In the genomic region with DNA sequence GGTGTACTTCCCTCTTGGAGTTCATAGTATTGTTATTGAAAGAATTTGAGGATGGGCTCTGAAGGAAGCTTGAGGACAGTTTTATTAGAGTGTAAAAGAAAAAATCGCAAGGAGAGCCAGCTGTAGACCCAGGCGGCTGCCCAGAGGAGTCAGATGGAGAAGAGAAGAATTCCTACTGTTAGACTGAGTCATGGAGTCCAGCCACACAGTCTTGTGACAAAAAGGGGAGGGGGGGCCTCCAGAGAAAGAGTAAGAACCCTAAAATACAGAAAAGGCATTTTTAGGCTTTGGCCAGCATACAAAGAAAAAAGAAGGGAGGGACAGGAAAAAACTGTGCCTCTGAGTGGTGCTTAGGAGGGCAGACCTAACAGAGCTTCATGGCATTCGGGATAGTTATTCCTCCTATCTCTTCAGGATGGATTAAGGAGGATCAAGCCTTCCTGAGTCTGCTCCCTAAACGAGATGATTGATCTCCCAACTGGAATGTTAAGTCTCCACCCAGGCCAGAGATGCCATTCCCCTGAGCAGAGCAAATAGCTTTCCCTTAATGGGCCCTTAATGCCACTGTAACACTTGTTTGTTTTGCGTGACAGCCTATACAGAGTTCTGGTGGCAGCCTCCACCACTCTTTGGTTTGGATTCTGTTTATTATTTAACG, we compare ENCODE assay signal across 11 mouse cellular contexts. TPM values are rescaled to one million over a fixed set of nuclear protein-coding genes. Genes with fewer than 3 reads are reported as not detected.
A peak's percentile ranks its signal among the peaks of the same experiment; 100 is the strongest.
DNase-seq lines count a peak whose midpoint lies in the region; ATAC-seq and TF ChIP-seq lines count a peak whose summit lies in the region.
"Had no signal": no experiment of that assay in that cellular context is flagged by ENCODE, and none has a peak within 500 bp of the region (broad histone marks: within the 10 kb centered on the region; RNA-seq: fewer than 3 reads in every experiment).

No protein-coding gene starts in this region.

- 24% methylated on average over 6 of the region's 6 CpGs for WGBS in limb, embryonic 14.5 days
- WGBS in limb, embryonic 10.5 days = 22% methylated on average over 6 of the region's 6 CpGs
- 49% methylated on average over 6 of the region's 6 CpGs for WGBS in embryonic facial prominence, embryonic 14.5 days
- 26% methylated on average over 6 of the region's 6 CpGs for WGBS in kidney, embryonic 14.5 days
- 41% methylated on average over 6 of the region's 6 CpGs for WGBS in small intestine, adult 2 months

- intact Hi-C loops in left cerebral cortex, postnatal 10 days (cut with DNase I) = no loop called here

- no peak for DNase-seq in limb, embryonic 14.5 days (ENCODE audit: low spot score)
- no peak for DNase-seq in limb, embryonic 10.5 days (ENCODE audit: low spot score)
- peak; percentile 57 for DNase-seq in embryonic facial prominence, embryonic 14.5 days (ENCODE audit: low spot score)
- DNase-seq in left cerebral cortex, postnatal 10 days (ENCODE audit: extremely low spot score in 1 of 2, low spot score in 2 of 2) = no peak
- DNase-seq in cerebellum, postnatal 36 days = no peak
- DNase-seq: left cerebral cortex, postnatal 4 days; right cerebral cortex, postnatal 4 days; thymus, postnatal 25 days had no signal

- H3K4me1 ChIP-seq in limb, embryonic 14.5 days (ENCODE audit: control insufficient read depth, insufficient read depth, low read length) = peaks cover 11% of the 10 kb centered on the region; the same call in 1 of the 2 replicates
- peaks cover 4% of the 10 kb centered on the region; the same call in 1 of the 2 replicates for H3K4me1 ChIP-seq in limb, embryonic 10.5 days
- no peaks in the 10 kb centered on the region for H3K4me1 ChIP-seq in embryonic facial prominence, embryonic 14.5 days (ENCODE audit: control insufficient read depth, insufficient read depth, low read length)
- peaks cover 19% of the 10 kb centered on the region for H3K4me1 ChIP-seq in kidney, embryonic 14.5 days (ENCODE audit: control insufficient read depth, insufficient read depth, low read length)
- H3K4me1 ChIP-seq in small intestine, adult 2 months (ENCODE audit: control insufficient read depth, insufficient read depth, insufficient read length, low read length) = peaks cover 5% of the 10 kb centered on the region; the same call in 1 of the 2 replicates
- H3K4me1 ChIP-seq: neural tube, embryonic 13.5 days had no signal

- 0 out of 2 replicates have a peak, but pooled peaks have one; percentile 19 for ATAC-seq in limb, embryonic 14.5 days (ENCODE audit: low FRiP score, low read depth)
- peak; percentile 67; the same call in 1 of the 2 replicates for ATAC-seq in embryonic facial prominence, embryonic 14.5 days (ENCODE audit: low read depth)
- ATAC-seq in kidney, embryonic 14.5 days (ENCODE audit: low FRiP score, low TSS enrichment) = peak; percentile 45

- no peaks in the 10 kb centered on the region for H3K27me3 ChIP-seq in limb, embryonic 14.5 days (ENCODE audit: control insufficient read depth, insufficient read depth, low read length)
- no peaks in the 10 kb centered on the region for H3K27me3 ChIP-seq in limb, embryonic 10.5 days (ENCODE audit: low read depth, poor library complexity, severe bottlenecking)
- no peaks in the 10 kb centered on the region for H3K27me3 ChIP-seq in embryonic facial prominence, embryonic 14.5 days (replicated peaks; ENCODE audit: control insufficient read depth, insufficient read depth, low read length)
- no peaks in the 10 kb centered on the region for H3K27me3 ChIP-seq in kidney, embryonic 14.5 days (ENCODE audit: control insufficient read depth, insufficient read depth, low read length)
- H3K27me3 ChIP-seq in small intestine, adult 2 months (ENCODE audit: control insufficient read depth, insufficient read depth, low read length) = no peaks in the 10 kb centered on the region
- H3K27me3 ChIP-seq: neural tube, embryonic 13.5 days had no signal

- no peak for TF ChIP-seq CTCF in small intestine, adult 2 months (IDR thresholded peaks at IDR 0.05; ENCODE audit: extremely low read depth, insufficient read length, insufficient replicate concordance, low read depth, low read length)

- H3K4me2 ChIP-seq in limb, embryonic 14.5 days (replicated peaks; ENCODE audit: low read depth, low read length, severe bottlenecking) = no peak overlapping the region
- H3K4me2 ChIP-seq in embryonic facial prominence, embryonic 14.5 days (ENCODE audit: low read depth, low read length) = no peak overlapping the region
- H3K4me2 ChIP-seq in kidney, embryonic 14.5 days (replicated peaks; ENCODE audit: low read depth, low read length) = no peak overlapping the region
- H3K4me2 ChIP-seq: neural tube, embryonic 13.5 days had no signal

- H3K4me3 ChIP-seq in limb, embryonic 14.5 days (replicated peaks; ENCODE audit: low read length) = no peak overlapping the region
- H3K4me3 ChIP-seq in limb, embryonic 10.5 days = no peak overlapping the region
- no peak overlapping the region for H3K4me3 ChIP-seq in embryonic facial prominence, embryonic 14.5 days (ENCODE audit: low read depth, low read length)
- no peak overlapping the region for H3K4me3 ChIP-seq in kidney, embryonic 14.5 days (ENCODE audit: low read length)
- H3K4me3 ChIP-seq in small intestine, adult 2 months (ENCODE audit: low read depth, low read length) = no peak overlapping the region
- H3K4me3 ChIP-seq: neural tube, embryonic 13.5 days had no signal

- no peaks in the 10 kb centered on the region for H3K36me3 ChIP-seq in limb, embryonic 14.5 days (ENCODE audit: control insufficient read depth, insufficient read depth, low read length)
- no peaks in the 10 kb centered on the region for H3K36me3 ChIP-seq in limb, embryonic 10.5 days
- no peaks in the 10 kb centered on the region for H3K36me3 ChIP-seq in embryonic facial prominence, embryonic 14.5 days (ENCODE audit: control insufficient read depth, insufficient read depth, low read length)
- H3K36me3 ChIP-seq in kidney, embryonic 14.5 days (ENCODE audit: control insufficient read depth, insufficient read depth, low read length) = no peaks in the 10 kb centered on the region
- 0 out of 2 replicates have a peak, but pooled peaks cover 2% of the 10 kb centered on the region for H3K36me3 ChIP-seq in small intestine, adult 2 months (ENCODE audit: control insufficient read depth, insufficient read depth, low read length)
- H3K36me3 ChIP-seq: neural tube, embryonic 13.5 days had no signal

- H3K9ac ChIP-seq in limb, embryonic 14.5 days (ENCODE audit: low read depth, low read length, severe bottlenecking) = no peak overlapping the region
- no peak overlapping the region for H3K9ac ChIP-seq in embryonic facial prominence, embryonic 14.5 days (ENCODE audit: low read depth, low read length)
- H3K9ac ChIP-seq in kidney, embryonic 14.5 days (ENCODE audit: low read depth, low read length) = no peak overlapping the region
- H3K9ac ChIP-seq: neural tube, embryonic 13.5 days had no signal

- no peaks in the 10 kb centered on the region for H3K9me3 ChIP-seq in limb, embryonic 14.5 days (ENCODE audit: control insufficient read depth, low read length)
- no peaks in the 10 kb centered on the region for H3K9me3 ChIP-seq in limb, embryonic 10.5 days (replicated peaks)
- no peaks in the 10 kb centered on the region for H3K9me3 ChIP-seq in embryonic facial prominence, embryonic 14.5 days (ENCODE audit: control insufficient read depth, low read length)
- no peaks in the 10 kb centered on the region for H3K9me3 ChIP-seq in kidney, embryonic 14.5 days (ENCODE audit: control insufficient read depth, low read length)
- H3K9me3 ChIP-seq: neural tube, embryonic 13.5 days had no signal

- no peak overlapping the region for H3K27ac ChIP-seq in limb, embryonic 14.5 days (replicated peaks; ENCODE audit: low read depth, low read length)
- no peak overlapping the region for H3K27ac ChIP-seq in limb, embryonic 10.5 days
- H3K27ac ChIP-seq in embryonic facial prominence, embryonic 14.5 days (replicated peaks; ENCODE audit: low read depth, low read length) = no peak overlapping the region
- H3K27ac ChIP-seq in kidney, embryonic 14.5 days (ENCODE audit: low read depth, low read length) = 0 out of 2 replicates have a peak overlapping the region, but pooled peaks have one; percentile 37
- H3K27ac ChIP-seq in small intestine, adult 2 months (ENCODE audit: insufficient read depth, low read depth, low read length) = peak overlapping the region; percentile 74
- H3K27ac ChIP-seq: neural tube, embryonic 13.5 days had no signal

- no peak for TF ChIP-seq POLR2A in limb, embryonic 14.5 days (IDR thresholded peaks at IDR 0.05; ENCODE audit: borderline replicate concordance, extremely low read depth, insufficient read depth, insufficient read length)
- no peak for TF ChIP-seq POLR2A in small intestine, adult 2 months (IDR thresholded peaks at IDR 0.05; ENCODE audit: low read depth, low read length)

RNA-seq across cellular contexts. Expression of a gene that starts 5.5 kb away (rescaled TPM):
- 11.8 and 11.9 TPM in 2 replicates for polyA plus RNA-seq in limb, embryonic 14.5 days (2012; rRNA removed)
- polyA plus RNA-seq in limb, embryonic 14.5 days (2014; fragmentation: Nextera tagmentation; extraction: Ambion mirVana) = 15.2 and 16.7 TPM in 2 replicates
- 10.9 and 20.0 TPM in 2 replicates for polyA plus RNA-seq in limb, embryonic 10.5 days (2016; fragmentation: Nextera tagmentation; extraction: Ambion mirVana)
- 10.7 and 12.3 TPM in 2 replicates for polyA plus RNA-seq in embryonic facial prominence, embryonic 14.5 days (2014; fragmentation: Nextera tagmentation; extraction: Ambion mirVana)
- polyA plus RNA-seq in kidney, embryonic 14.5 days (2014; fragmentation: Nextera tagmentation; extraction: Ambion mirVana) = 11.3 and 33.2 TPM in 2 replicates
- polyA plus RNA-seq in small intestine, adult 2 months (2012; rRNA removed) = 12.9 and 29.6 TPM in 2 replicates
- 1 to 10 TPM; 7.7 to 8.1 TPM for total RNA-seq in left cerebral cortex, postnatal 10 days (2021)

RNA-seq across cellular contexts. Expression of a gene that starts 17.9 kb away (rescaled TPM):
- polyA plus RNA-seq in limb, embryonic 14.5 days (2012; rRNA removed) = 42.8 and 48.7 TPM in 2 replicates
- 87.2 and 88.6 TPM in 2 replicates for polyA plus RNA-seq in limb, embryonic 14.5 days (2014; fragmentation: Nextera tagmentation; extraction: Ambion mirVana)
- polyA plus RNA-seq in limb, embryonic 10.5 days (2016; fragmentation: Nextera tagmentation; extraction: Ambion mirVana) = 66.3 and 73.8 TPM in 2 replicates
- polyA plus RNA-seq in embryonic facial prominence, embryonic 14.5 days (2014; fragmentation: Nextera tagmentation; extraction: Ambion mirVana) = 89.7 and 96.3 TPM in 2 replicates
- polyA plus RNA-seq in kidney, embryonic 14.5 days (2014; fragmentation: Nextera tagmentation; extraction: Ambion mirVana) = 96.2 and 111 TPM in 2 replicates
- polyA plus RNA-seq in small intestine, adult 2 months (2012; rRNA removed) = 7.7 and 11.8 TPM in 2 replicates
- 10 to 100 TPM; 39.9 to 46.6 TPM for total RNA-seq in left cerebral cortex, postnatal 10 days (2021)

Comparison
In these comparisons a context has a peak if more than half of its experiments do, and no peak if none do; other contexts are left out.
1. H3K27ac ChIP-seq: peak in kidney, embryonic 14.5 days (single experiment) and small intestine, adult 2 months (single experiment); none in limb, embryonic 14.5 days (single experiment), limb, embryonic 10.5 days (single experiment) and embryonic facial prominence, embryonic 14.5 days (single experiment).
2. Peak in every context shown above with its lines, with median percentiles within 50 percentile points of each other: ATAC-seq.